Mouse (Mus musculus) hindlimb bud, embryonic 11.5 days (tissue): ENCODE measurements at regions not wholly inside any gene's neighbourhood (a gene's known extent, or its start where the extent isn't known, plus 50 kb on each side); places are given as distances from the start of the nearest gene placed in this dataset.

Experiments
- DNase-seq: peaks from one replicate; pipeline ENCODE4 v3.0.0-alpha.2; 2012; ENCODE audit warnings: low read depth, low spot score; ENCODE audit errors: extremely low spot score

GRCm38 (mm10) chr10:111819755-111820451 lies 152.6 kb upstream of the Krr1 start:
- DNase-seq, result no peak

GRCm38 (mm10) chr10:111824820-111825219 lies 147.6 kb upstream of the Krr1 start:
- no peak for DNase-seq

GRCm38 (mm10) chr10:111826033-111826754 lies 146.3 kb upstream of the Krr1 start:
- no peak for DNase-seq

GRCm38 (mm10) chr10:111827246-111827645 lies 145.2 kb upstream of the Krr1 start:
- no peak for DNase-seq

- DNase-seq, result no peak
These were observed 144.5 kb upstream of the Krr1 start for GRCm38 (mm10) chr10:111827930-111828329.

- no peak for DNase-seq
These were observed 143.9 kb upstream of the Krr1 start for GRCm38 (mm10) chr10:111828610-111829009.

GRCm38 (mm10) chr10:111829291-111829690 lies 143.2 kb upstream of the Krr1 start:
- DNase-seq, result no peak

GRCm38 (mm10) chr10:111831105-111831504 lies 141.4 kb upstream of the Krr1 start:
- no peak for DNase-seq

- no peak for DNase-seq
These were observed 138.9 kb upstream of the Krr1 start for GRCm38 (mm10) chr10:111833611-111834010.

GRCm38 (mm10) chr10:111834280-111834679 lies 138.2 kb upstream of the Krr1 start:
- DNase-seq, result no peak

GRCm38 (mm10) chr10:111834925-111835823 lies 137.3 kb upstream of the Krr1 start:
- no peak for DNase-seq

GRCm38 (mm10) chr10:111836191-111836590 lies 136.3 kb upstream of the Krr1 start:
- no peak for DNase-seq

- DNase-seq, result no peak
These were observed 135.7 kb upstream of the Krr1 start for GRCm38 (mm10) chr10:111836802-111837201.

GRCm38 (mm10) chr10:111842321-111842775 lies 130.1 kb upstream of the Krr1 start:
- no peak for DNase-seq

- no peak for DNase-seq
These were observed 129.6 kb upstream of the Krr1 start for GRCm38 (mm10) chr10:111842896-111843295.

- DNase-seq, result no peak
These were observed 129.2 kb upstream of the Krr1 start for GRCm38 (mm10) chr10:111843301-111843700.

GRCm38 (mm10) chr10:111844144-111844543 lies 128.3 kb upstream of the Krr1 start:
- DNase-seq, result no peak

GRCm38 (mm10) chr10:111845946-111846345 lies 126.5 kb upstream of the Krr1 start:
- DNase-seq, result no peak

- DNase-seq, result no peak
These were observed 118.2 kb upstream of the Krr1 start for GRCm38 (mm10) chr10:111854254-111854653.

GRCm38 (mm10) chr10:111855496-111855895 lies 117.0 kb upstream of the Krr1 start:
- no peak for DNase-seq

- DNase-seq, result no peak
These were observed 114.1 kb upstream of the Krr1 start for GRCm38 (mm10) chr10:111858403-111858802.
